Mouse (Mus musculus) frontal cortex, postnatal 36 days (tissue): ENCODE measurements around the gene Calcoco2.
"Not testable (repeated sequence)": the region's sequence is repeated elsewhere in the genome, so short reads cannot be mapped to it uniquely, and the experiment has no call there.

Source experiments
- DNase-seq, 2 experiments: peaks; one replicate each; pipeline ENCODE4 v3.0.0; 2022; ENCODE audit warnings: low spot score in 2 of 2

Calcoco2 gene

DNA sequence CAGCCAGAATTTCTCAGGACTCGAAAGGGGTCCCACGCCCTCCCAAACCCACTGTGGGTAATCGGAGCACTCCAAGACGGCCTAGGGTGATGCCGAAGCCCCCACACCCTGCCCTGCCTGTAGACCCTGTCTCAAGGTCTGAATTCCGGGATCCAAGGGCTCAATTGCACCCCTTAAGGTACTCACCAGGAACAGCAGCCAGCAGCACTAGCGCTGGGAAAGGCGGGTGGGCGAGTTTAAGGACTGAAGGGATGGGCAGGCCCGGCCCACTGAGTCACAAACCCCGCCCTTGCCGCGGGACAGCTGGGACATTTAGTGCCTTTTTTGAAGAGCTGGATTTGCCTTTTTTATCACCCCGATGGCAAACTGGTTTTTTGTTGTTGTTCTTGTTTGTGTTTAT, at the start of gene Calcoco2:
Calcoco2 (minus strand) TSS at position 214 of the 400 bp plus-strand sequence.
- no peak for DNase-seq

DNA sequence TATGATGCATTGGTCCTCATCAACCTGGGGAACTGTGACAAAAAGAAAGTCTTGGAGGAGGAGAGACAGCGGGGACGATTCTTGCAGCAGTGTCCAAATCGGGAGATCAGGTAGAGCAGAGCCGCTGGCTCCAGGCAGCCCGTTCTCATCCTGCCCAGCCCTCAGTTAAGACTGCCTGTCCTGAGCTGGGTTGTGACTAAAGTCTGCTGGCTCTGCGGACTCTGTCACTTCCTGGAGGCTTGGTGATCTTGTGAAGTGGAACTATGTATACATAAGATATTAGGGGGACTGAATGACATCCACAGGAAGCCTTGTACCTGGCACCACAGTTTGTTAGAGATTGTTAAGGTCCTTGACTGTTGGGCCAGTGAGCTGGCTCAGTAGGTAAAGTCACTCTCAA, 35.7 kb upstream of the Calcoco2 start:
- no peak for DNase-seq

DNA sequence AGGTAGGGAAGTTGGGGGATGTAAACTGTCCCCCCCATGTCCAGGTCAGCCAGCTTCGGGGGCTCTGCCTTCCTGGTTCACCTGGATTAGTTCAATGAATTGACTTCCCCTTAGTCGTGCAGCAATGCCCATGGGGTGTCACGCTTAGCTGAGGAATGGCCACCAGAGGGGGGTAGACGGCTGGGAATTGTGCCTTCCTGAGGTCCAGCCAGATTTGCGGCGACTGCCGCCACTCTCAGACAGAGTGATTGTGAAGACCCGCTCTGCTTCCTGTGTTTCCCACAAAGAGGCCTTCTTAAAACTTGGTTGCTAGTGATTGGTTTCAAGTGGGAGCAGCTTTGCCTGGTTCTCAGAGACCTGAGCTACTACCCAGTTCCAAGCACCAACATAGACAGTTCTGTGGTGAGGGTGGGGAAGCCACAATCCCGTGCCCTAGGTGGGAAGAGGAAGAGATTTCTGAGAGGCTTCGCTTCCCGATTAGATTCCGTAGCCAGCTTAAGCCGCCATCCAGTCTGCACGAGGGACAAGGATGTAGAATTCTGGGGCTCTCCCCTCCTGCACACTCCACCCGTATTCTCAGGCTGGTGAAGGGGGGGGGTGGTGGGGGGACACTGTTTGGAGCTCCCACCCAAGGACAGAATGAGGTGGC, 34.0 kb upstream of the Calcoco2 start:
- peak; percentile 52 to 60 for DNase-seq

DNA sequence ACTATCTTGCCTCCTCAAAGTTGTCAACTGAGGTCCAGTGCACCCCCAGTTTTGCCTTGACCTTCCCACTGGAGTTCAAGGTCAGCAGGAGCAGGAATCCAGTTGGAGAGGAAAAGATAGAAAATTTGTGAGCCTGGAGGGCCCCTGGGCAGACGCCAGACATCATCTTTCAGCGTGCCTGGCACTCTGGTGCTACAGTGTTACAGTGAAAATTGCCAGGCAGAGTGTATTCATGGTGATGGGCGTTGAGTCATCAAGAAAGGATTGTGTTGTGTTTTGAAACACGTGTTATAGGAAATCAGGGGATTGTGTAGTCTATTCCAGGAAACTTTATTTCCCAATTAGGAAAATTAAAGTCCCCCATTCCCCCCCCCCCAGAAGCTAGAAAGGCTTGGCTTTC, 32.0 kb upstream of the Calcoco2 start:
- DNase-seq = no peak

DNA sequence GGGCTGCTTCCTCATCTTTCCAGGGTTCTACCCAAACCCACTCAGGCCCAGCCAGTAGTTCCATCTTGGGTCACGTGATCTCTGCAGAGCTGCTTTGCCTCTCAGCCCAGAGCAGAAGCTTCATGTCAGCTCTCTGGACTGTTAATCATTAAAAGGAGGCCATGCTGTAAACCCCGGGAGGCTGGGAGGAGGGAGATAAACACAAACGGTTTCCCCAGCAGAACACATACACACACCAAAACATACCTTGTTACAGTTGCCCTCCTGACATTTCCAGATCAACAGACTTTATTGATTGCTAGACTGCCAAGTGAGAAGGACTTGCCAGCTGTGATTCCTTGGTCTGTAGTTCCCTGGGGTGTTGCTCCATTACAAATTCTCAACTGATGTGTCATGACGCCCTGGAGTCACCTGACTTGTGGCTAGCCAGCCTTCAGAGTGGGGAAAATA, 29.0 kb upstream of the Calcoco2 start:
- no peak for DNase-seq

DNA sequence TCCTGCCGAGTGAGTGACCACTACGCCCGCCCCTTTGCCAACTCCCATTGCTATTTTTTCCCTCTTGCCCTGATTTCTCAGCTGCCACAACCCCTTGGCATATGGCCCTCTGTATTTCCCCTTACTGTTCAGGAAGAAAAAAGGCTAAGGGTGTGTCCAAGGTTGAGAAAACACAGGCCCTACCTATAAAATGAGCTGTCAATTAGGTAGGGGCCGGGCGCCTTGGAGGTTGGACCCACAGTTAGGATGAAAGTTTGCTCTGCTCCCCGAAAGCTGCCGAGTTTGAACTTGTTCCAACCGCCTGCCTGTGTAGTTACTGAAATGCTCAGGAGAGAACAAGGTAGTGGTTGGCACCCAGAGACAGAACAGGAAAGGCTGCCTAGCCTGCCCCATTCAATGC, 24.1 kb upstream of the Calcoco2 start:
- no peak for DNase-seq

DNA sequence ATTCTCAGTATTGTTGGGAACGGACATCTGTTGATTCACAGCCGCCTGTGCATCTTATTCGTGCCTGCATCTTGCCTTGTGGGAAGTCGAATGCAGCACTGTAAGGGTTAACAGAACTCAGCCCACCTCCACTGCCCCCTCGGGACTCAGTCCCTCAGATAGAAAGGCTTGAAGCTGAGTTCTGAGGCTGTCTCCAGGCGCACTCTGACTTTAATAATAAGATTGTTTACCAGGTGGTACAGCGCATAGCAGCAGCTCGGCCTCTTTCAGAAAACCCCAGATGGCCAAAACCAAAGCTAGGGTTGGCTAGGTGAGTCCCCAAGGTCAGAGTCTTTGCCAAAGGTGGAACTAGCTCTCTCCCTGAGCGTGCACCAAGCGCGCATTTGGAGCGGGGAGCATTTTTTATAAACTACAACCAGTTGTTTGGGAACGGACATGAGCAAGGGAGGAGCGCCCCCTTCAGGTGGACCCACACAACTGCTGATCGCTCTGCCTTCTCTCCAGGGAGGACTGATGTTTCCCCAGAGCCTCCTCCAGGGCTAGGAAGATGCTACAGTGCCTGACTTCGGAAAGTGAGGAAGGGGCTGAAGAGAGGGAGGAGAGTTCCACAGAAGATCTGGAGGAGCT, 21.6 kb upstream of the Calcoco2 start, which contains the start of gene Ttll6:
Ttll6 (plus strand) TSS at position 548 of the 627 bp plus-strand sequence.
- DNase-seq = peak; percentile 35 to 43

DNA sequence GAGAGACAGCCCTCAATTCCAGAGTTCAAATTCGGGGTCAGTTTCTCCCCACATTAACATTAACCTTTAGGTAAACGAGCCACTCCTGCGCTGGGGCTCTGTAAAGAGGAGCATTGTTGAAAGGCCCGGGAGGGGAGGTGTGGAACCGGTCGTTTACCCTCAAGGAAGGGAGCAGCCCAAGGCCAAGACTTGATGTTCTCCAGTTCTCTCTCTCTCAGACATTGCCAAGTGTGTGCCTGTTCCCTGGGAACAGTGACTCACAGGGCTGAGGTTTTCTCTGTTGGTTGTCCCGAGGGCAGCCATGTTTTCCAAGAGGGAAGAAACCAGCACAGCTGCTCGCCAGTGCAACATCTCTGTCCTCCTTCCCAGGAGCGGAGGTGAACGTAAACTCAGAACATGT, 18.8 kb upstream of the Calcoco2 start:
- DNase-seq = no peak

DNA sequence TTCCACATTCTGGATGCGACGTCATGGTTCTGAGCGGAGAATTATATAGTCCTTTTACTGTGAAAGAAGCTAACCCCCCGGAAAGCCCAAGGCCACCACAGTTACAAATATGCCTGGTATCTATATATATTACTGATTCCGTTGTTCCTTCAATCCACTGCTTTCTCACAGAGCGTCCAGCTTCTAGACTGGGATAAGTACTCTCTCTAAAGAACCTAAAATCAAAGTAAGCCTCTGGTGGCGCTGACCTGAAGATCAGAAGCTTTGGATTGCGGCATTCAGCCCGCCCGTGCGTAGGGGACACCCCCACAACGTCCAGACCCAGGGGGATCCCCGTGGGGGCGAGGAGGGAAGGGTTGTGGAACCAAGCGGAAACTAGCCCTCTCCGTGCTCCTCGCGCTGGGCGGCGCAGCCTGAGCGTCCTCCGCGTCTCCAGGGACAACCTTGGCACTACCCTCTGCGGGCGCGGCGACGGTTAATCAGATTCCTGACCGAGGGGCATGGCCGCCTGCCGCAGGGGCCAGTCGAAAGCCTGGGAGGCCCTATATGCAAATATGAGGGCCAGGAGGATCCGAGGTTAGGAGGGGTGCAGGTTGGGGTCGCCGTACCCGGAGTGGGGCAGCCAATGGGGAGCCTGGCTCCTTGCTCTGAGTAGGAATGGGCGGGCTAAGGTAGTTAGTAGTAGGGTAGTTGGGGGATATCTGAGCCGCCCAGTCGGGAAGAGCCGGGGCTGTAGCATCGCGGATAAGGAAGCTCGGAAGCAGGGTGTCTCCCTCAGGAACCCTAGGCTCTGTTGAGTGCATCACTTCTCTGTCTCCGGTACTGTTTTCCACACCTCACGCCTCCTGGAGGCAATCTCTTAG, 12.5 kb upstream of the Calcoco2 start:
- peak; percentile 3 to 8 for DNase-seq

DNA sequence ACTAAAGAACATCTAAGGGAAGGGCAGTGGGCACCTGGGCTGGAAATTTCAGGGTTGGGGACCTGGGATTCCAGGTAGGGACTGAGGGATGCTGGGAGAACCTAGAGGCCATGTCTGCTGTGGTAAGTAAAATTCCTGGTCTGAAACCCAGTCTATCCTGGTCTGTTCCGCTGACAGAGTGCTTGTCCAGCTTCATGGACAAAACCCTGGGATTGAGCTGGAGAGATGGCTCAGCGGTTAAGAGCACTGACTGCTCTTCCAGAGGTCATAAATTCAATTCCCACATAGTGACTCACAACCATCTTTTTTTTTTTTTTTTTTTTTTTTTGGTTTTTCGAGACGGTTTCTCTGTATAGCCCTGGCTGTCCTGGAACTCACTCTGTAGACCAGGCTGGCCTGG, 11.0 kb upstream of the Calcoco2 start:
- not testable (repeated sequence) for DNase-seq

DNA sequence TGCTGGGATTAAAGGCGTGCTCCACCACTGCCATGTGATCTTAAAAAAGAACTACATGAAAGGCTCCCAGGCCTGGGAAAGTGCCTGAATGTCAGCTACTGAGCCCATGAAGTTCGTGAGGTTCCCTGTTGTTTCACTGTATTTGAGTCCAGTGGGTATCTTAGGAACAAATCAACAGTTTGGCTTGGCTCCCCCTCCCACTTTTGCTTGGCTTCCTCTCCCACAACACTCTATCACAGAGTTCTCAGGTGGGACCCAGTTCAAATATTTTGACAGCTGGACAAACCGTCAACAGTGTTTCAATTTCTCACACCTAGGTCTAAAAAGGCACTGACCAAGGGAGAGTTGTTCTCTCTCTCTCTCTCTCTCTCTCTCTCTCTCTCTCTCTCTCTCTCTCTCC, 7.6 kb upstream of the Calcoco2 start:
- no peak for DNase-seq

DNA sequence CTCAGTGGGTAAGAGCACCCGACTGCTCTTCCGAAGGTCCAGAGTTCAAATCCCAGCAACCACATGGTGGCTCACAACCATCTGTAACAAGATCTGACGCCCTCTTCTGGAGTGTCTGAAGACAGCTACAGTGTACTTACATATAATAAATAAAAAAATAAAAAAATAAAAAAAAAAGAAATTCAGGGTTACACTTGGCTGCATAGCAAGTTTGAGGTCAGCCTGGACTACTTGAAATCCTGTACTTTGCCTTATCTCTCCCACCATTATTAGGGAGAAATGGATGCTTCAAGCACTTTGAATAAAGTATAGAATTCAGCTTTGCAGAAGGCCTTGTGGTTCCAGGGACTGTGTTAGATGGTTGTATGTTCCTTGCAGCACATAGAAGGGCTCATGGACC, 5.2 kb upstream of the Calcoco2 start:
- DNase-seq = not testable (repeated sequence)

DNA sequence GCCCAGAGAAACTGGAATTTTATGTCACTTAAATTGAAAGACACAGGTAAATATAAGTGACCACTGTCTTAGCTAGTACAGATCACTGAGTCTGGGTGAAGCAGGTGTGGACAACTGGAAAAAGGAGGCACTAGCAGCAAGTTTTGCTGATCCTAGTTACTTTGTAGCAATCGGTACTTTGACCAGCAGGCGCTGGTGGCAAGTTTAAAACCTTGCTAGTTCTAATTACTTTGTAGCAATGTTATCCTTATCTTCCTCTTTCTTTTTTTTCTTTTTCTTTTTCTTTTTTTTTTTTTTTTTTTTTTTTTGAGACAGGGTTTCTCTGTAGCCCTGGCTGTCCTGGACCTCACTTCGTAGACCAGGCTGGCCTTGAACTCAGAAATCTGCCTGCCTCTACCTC, 4.4 kb upstream of the Calcoco2 start:
- DNase-seq = no peak

DNA sequence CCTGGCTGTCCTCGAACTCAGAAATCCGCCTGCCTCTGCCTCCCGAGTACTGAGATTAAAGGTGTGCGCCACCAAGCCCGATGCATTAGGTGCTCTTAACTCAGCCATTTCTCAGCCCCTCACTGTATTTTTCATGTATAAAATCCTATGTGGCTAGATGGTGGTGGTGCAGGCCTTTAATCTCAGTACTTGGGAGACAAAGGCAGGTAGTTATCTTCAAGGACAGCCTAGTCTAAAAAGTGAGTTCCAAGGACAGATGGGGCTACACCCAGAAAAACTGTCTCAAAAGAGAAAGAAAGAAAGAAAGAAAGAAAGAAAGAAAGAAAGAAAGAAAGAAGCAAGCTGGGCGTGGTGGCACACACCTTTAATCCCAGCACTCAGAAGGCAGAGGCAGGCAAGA, 3.7 kb upstream of the Calcoco2 start:
- no peak for DNase-seq

DNA sequence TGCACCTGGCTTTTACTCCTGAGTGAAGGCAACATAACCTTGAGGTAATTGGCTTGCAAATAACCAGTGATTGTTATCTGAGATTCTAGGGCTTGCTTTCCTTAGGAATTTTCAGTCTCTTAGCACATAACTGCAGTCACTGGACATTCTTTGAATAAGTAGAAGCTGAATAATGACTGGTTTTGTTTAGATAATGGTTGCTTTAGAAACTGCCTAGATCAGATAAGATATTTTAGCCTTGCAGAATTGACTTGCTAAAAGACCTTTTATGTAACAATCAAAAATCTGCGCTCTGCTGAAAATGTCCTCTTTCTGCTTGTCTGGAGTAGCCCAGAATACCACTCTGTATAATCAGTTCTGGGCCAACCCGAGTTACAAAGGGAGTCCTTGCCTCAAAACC, 2.3 kb upstream of the Calcoco2 start:
- no peak for DNase-seq

DNA sequence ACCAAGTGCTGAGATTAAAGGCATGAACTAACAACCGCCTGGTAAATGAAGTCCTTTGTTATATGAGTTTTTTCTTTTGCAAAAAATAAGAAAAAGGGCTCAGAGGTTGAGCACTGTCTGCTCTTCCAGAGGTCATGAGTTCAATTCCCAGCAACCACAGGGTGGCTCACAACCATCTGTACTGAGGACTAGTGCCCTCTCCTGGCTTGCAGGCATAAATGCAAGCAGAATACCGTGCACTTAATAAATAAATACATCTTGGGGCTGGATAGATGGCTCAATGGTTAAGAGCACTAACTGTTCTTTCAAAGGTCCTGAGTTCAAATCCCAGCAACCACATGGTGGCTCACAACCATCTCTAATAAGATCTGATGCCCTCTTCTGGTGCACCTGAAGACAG, 814 bp downstream of the Calcoco2 start:
- DNase-seq = not testable (repeated sequence)

DNA sequence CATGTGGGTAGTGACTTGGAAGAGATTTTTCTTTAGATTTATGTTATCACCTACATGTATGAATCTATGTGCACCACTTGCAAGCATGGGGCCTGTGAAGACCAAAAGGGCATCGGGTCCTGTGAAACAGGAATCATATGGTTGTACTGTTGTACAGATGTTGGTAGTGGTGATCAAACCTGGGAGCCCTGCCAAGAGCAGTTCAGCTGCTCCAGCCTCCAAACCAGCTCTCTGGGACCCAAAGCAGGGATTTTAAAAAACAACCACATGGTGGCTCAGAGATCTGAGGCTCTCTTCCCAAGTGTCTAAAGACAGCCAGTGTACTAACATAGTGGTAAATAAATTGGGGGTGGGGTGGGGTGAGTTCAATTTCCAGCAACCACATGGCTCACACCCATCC, 3.4 kb downstream of the Calcoco2 start:
- no peak for DNase-seq

DNA sequence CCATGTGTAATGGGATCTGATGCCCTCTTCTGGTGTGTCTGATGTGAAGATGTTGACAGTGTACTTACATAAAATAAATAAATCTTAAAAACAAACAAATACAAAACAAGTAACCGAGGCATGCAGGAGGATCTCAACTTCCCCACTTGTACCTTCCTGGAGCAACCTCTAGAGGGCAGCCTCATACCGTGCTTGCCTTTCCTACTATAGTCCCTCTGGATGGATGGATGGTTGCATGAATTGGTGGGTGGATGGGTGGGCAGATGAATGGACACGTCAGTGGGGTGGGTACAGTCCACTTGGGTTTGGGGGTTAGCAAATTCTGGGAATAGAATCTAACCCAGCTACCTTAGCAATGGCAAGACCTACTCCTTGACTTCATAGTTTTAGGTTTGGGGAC, 18.4 kb downstream of the Calcoco2 start:
- DNase-seq = peak in 1 of 2 experiments; percentile 27

DNA sequence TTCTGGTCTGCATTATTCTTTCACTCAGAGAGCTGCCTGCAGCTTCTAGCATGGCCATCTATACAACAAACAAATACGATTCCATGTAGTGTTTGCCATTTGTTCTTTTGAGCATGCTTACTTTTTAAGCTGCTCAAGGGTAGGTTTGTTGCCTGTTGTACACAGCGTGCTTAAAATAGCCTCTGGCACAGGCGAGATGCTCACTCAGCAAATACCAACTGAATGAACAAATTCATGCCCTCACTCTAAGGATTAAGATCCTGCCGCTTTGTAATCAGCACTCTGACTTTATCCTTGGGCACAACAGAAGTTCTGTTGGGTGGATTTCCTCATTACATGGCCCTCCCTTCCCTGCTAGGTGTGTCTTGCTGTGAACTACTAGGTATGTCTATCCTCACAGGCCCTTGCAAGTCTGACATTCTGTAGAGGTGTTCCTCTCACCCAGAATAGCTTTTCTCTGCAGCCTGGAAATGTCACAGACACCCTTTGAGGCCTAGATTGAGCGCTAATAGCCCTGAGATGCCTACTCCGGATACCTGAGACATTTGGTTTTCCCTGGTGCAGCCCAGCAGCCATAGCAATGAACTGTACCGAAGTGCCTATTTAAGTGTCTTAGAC, 19.0 kb downstream of the Calcoco2 start:
- no peak for DNase-seq

DNA sequence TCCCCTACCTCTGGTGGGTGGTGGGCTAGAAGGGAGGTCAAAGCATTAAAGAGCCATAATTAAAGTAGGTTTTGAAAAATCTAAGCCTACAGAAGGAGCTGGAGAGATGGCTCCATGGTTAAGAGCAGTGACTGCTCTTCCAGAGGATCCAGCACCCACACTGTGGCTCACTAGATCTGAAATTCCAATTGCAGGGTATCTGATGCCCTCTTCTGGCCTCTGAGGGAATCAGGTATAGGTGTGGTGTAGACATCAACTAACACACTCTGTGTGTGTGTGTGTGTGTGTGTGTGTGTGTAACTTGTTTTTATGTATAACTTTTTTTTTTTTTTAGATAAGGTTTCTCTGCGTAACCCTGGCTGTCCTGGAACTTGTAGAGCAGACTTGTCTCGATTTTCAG, 20.7 kb downstream of the Calcoco2 start:
- no peak for DNase-seq

DNA sequence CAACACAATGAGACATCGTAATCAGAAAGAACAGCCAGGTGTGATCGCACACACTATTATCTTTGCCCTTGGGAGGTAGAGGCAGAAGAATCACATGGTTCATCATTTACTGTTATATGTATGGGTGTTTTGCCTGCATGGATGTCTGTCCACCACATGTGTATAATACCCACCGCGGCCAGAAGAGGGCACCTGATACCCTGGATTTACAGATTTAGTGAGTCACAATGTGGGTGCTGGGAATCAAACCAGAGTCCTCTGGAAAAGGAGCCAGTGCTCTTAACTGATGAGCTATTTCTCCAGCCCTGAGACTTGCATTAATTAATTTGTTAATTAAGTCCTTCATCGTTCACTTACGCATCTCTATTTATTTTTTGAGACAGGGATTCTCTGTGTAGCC, 23.8 kb downstream of the Calcoco2 start:
- DNase-seq = no peak

DNA sequence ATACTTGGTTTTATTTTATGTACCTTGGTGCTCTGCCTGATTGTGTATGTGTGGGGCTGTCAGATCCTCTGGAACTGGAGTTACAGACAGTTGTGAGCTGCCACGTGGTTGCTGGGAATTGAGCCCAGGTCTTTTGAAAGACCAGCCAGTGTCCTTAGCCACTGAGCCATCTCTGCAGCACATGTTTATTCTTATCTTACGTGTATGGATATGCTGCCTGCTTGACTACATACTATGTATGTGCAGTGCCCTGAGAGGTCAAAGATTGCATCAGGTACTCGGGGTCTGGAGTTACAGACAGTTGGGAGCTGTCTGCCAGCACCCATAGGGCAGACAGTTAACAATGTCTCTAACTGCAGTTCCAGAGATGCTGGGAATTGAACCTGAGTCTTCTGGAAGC, 29.1 kb downstream of the Calcoco2 start:
- DNase-seq = no peak
